Mouse (Mus musculus) cortical plate, adult 2 months (tissue): ENCODE measurements around the gene Sec14l5.

Experiments
- CTCF ChIP-seq: fragments of 200-500 bp; IDR thresholded peaks from 2 replicates; pipeline ENCODE4 v1.5.1; 2011; ENCODE audit warnings: mild to moderate bottlenecking, control low read depth, low read length; ENCODE audit not compliant: insufficient read depth; ENCODE audit errors: extremely low read depth
- POLR2A ChIP-seq: fragments of 200-500 bp; IDR thresholded peaks from 2 replicates; pipeline ENCODE4 v1.6.1; 2011; ENCODE audit warnings: mild to moderate bottlenecking, low read length, control low read depth; ENCODE audit not compliant: insufficient read depth; ENCODE audit errors: extremely low read depth

GRCm38 (mm10) chr16:5134623-5135330, 12.1 kb upstream of the Sec14l5 start:
- TF ChIP-seq POLR2A: no peak
- no peak for TF ChIP-seq CTCF
